Mouse (Mus musculus) testis, adult 2 months (tissue): Measurements from ENCODE around the gene Dnah12. TPM values are rescaled to one million over a fixed set of nuclear protein-coding genes. Genes with fewer than 3 reads are reported as not detected.

ENCODE experiments used
- H3K27ac ChIP-seq: fragments of 200-500 bp; 2 replicates; pipeline ENCODE4 v1.5.1; 2012; ENCODE audit warnings: low read depth, low read length; ENCODE audit not compliant: control insufficient read depth, insufficient read depth
- H3K27me3 ChIP-seq: fragments of 200-500 bp; 2 replicates; pipeline ENCODE4 v1.6.1; 2012; ENCODE audit warnings: mild to moderate bottlenecking, low read length, moderate library complexity; ENCODE audit not compliant: control insufficient read depth, insufficient read depth
- H3K36me3 ChIP-seq: fragments of 200-500 bp; 2 replicates; pipeline ENCODE4 v1.6.1; 2012; ENCODE audit warnings: mild to moderate bottlenecking, low read length; ENCODE audit not compliant: control insufficient read depth, insufficient read depth
- H3K4me1 ChIP-seq: fragments of 200-500 bp; 2 replicates; pipeline ENCODE4 v1.6.1; 2012; ENCODE audit warnings: low read length; ENCODE audit not compliant: control insufficient read depth, insufficient read depth
- H3K4me3 ChIP-seq: fragments of 200-500 bp; 2 replicates; pipeline ENCODE4 v1.5.1; 2012; ENCODE audit warnings: low read depth, mild to moderate bottlenecking, low read length, moderate library complexity, mixed read lengths; ENCODE audit not compliant: control insufficient read depth
- CTCF ChIP-seq: fragments of 200-500 bp; IDR thresholded peaks from 2 replicates; pipeline ENCODE4 v1.5.1; 2012; ENCODE audit warnings: low read depth, mild to moderate bottlenecking, inconsistent platforms, low read length, moderate library complexity; ENCODE audit not compliant: control insufficient read depth, insufficient read depth, insufficient replicate concordance
- POLR2A ChIP-seq: fragments of 200-500 bp; IDR thresholded peaks from 2 replicates; pipeline ENCODE4 v1.6.1; 2012; ENCODE audit warnings: low read depth, mild to moderate bottlenecking, inconsistent platforms, low read length, moderate library complexity; ENCODE audit not compliant: control insufficient read depth
- polyA plus RNA-seq: library from polyadenylated mRNA; depleted of rRNA; stranded (reverse); fragments of >200 nt; gene quantifications from 2 replicates; pipeline ENCODE4 v1.2.3, GENCODE M21; 2012

Dnah12 gene
- polyA plus RNA-seq, 1 experiment: 7.4 TPM

DNA sequence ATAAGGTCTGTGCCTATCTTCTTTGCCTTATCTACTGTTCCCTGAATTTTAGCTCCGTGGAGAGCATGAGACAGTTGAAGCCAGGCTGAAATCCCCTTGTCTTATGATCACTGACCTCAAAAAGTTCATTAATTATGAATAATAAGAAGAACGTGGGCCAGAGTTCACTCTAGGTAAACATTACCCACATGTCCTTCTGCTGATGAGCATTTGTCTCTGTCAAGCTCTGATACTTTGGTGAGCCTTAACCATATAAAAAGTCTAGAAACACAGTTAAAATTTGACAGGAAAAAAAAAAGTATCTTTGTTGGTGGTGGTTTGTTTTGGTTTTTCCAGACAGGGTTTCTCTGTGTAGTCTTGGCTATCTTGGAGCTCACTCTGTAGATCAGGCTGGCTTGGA is 161.0 kb downstream of the Dnah12 start:
- Histone ChIP-seq H3K27me3 (no peaks in the 10 kb centered on the region), H3K36me3 (no peaks in the 10 kb centered on the region), H3K27ac (no peak overlapping the region), H3K4me3 (no peak overlapping the region), H3K4me1 (no peaks in the 10 kb centered on the region)
- TF ChIP-seq CTCF: no peak
- TF ChIP-seq POLR2A: no peak

DNA sequence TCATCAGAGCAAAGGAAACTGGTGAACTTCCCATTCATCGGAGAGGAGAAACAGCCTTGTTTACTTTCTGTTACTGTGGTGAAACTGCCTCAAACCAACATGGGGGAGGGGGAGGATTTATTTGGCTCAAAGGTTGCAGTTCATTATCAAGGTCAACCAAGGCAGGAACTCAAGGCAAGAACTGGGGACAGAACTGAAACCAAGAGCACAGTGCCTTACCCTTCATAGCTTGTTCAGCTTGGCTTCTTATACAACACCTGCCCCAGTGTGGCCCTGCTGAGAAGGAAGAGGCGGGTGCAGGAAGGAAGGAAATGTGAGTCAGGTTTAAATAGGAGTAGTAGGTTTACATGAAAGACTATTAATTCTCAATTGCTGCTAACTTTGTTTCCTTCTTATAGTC is 165.3 kb downstream of the Dnah12 start:
- H3K27me3 ChIP-seq: no peaks in the 10 kb centered on the region
- H3K4me3 ChIP-seq: no peak overlapping the region
- H3K4me1 ChIP-seq: no peaks in the 10 kb centered on the region
- no peak for TF ChIP-seq POLR2A
- TF ChIP-seq CTCF: no peak
- no peaks in the 10 kb centered on the region for H3K36me3 ChIP-seq
- H3K27ac ChIP-seq: no peak overlapping the region

DNA sequence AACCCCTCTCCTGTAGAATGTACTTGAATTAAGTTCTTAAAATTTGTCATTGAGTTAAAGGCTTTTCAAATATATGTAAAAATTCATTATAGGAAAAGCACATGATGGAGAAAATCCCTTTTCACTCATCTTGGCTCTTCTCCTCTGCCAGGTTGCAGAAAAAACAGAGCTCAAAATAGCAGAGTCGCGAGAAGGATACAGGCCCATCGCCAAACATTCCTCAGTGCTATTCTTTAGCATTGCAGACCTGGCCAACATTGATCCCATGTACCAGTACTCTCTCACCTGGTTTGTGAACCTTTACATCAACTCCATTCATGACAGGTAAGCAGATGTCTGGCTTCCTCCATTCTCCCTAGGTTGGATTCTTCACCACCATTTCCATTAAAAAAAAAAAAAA is 165.9 kb downstream of the Dnah12 start:
- H3K4me3 ChIP-seq: no peak overlapping the region
- no peaks in the 10 kb centered on the region for H3K4me1 ChIP-seq
- no peak overlapping the region for H3K27ac ChIP-seq
- TF ChIP-seq POLR2A: no peak
- no peak for TF ChIP-seq CTCF
- no peaks in the 10 kb centered on the region for H3K27me3 ChIP-seq
- H3K36me3 ChIP-seq: no peaks in the 10 kb centered on the region

DNA sequence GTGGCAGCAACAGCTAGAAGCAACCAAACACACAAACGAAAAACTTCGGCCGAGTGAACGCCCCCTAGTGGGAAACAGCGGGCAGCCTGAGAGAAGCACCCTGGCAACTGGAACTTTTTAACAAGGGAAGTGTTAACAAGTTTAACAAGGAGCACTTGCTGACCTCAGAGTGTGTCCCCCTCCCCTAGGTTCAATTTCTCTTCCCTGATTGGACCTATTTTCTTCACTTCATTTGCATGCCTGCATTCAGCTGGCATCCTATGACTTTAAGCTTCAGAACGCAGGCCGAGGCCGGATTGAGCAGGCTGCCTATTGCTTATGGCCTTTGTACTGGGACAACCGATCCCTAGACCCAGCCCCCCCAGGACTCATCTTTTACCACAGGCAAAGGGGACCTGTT is 174.3 kb downstream of the Dnah12 start:
- Histone ChIP-seq H3K27me3 (no peaks in the 10 kb centered on the region), H3K27ac (no peak overlapping the region), H3K4me3 (peak overlapping the region; percentile 50), H3K36me3 (no peaks in the 10 kb centered on the region), H3K4me1 (peaks cover 2% of the 10 kb centered on the region)
- TF ChIP-seq CTCF: peak; percentile 41; the same call in 1 of the 2 replicates
- no peak for TF ChIP-seq POLR2A

DNA sequence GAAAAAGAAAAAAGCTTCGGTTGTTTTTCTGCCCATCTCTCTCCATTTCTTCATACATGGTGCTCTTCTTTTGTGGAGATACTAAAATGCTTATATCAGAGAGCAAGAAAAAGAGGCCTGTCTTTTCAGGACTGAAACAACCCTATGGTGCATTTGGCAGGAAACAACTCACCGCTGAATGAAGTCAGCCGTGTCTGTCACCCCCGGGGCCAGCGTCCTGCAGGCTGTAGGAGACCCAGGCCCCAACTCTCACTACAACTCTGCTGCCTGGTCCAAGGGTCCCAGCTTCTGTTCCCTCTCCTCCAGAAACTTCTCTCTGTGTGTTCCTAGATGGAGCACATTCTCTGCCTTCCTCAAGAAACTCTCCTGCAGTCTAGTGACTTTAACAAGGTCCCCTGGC is 175.2 kb downstream of the Dnah12 start:
- H3K27ac ChIP-seq: no peak overlapping the region
- no peaks in the 10 kb centered on the region for H3K36me3 ChIP-seq
- H3K27me3 ChIP-seq: no peaks in the 10 kb centered on the region
- TF ChIP-seq CTCF: no peak
- no peak for TF ChIP-seq POLR2A
- H3K4me1 ChIP-seq: peaks cover 2% of the 10 kb centered on the region
- no peak overlapping the region for H3K4me3 ChIP-seq

DNA sequence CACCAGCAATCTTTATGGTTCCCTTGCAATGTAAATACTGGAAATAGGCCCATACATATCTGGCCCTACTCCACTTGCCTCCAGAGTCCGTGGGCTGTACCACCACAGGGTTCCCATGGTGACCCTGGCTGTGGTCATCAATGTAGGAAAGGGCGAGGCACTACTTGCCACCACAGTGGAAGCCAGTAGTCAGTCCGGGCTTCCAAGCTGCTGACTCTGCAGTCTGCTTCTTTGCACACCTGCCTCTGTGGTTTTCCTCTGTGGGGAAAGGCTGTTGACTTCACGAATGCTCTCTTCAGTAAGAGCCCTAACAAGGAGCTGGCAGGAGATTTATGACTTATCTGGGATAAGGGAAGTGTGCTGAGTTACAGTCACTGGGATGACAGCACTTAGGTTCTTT is 185.7 kb downstream of the Dnah12 start:
- no peak for TF ChIP-seq POLR2A
- no peak for TF ChIP-seq CTCF
- Histone ChIP-seq H3K36me3 (no peaks in the 10 kb centered on the region), H3K27me3 (no peaks in the 10 kb centered on the region), H3K27ac (no peak overlapping the region), H3K4me1 (no peaks in the 10 kb centered on the region), H3K4me3 (no peak overlapping the region)

DNA sequence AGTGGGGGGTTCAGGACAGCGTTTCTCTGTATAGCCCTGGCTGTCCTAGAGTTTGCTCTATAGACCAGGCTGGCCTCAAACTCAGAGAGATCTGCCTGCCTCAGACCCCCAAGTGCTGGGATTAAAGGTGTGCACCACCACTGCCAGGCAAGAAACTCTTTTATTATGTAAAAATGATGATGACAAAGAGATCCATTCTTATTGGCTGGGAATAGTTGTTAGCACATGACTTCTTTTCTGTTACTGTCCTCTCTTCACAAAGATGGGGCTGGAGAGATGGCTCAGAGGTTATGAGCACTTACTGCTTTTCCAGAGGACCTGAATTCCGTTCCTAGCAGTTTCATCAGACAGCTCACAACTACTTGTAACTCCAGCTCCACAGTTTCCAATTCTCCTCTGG is 186.9 kb downstream of the Dnah12 start:
- H3K27ac ChIP-seq: no peak overlapping the region
- no peaks in the 10 kb centered on the region for H3K36me3 ChIP-seq
- no peaks in the 10 kb centered on the region for H3K27me3 ChIP-seq
- H3K4me3 ChIP-seq: no peak overlapping the region
- TF ChIP-seq CTCF (no peak), POLR2A (no peak)
- H3K4me1 ChIP-seq: no peaks in the 10 kb centered on the region

DNA sequence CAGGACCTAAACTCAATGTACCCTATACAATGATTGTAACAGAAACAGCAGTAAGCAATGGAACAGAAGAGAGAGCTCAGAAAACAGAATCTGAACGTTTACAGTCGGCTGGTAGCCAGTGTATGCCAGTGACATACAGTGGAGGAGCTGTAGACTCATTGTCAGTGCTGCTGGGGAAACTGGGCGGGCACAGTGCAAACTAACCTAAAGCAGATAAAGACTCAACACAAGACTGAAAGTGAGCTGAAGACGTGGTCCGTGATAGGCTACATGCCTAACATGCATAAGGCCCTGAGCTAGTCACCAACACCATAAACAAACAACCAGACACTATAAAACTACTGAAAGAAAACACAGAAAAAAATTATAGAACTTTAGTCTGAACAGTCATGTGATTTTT is 188.6 kb downstream of the Dnah12 start:
- Histone ChIP-seq H3K36me3 (peaks cover 2% of the 10 kb centered on the region), H3K4me3 (no peak overlapping the region), H3K4me1 (no peaks in the 10 kb centered on the region), H3K27ac (no peak overlapping the region), H3K27me3 (no peaks in the 10 kb centered on the region)
- TF ChIP-seq POLR2A: no peak
- TF ChIP-seq CTCF: no peak
